Mouse (Mus musculus): ENCODE measurements around the gene Trim14. TPM values are rescaled to one million over a fixed set of nuclear protein-coding genes. Genes with fewer than 3 reads are reported as not detected.

Trim14 gene
- polyA plus RNA-seq, 1 experiment from 2014 or later: 0.93 TPM

DNA sequence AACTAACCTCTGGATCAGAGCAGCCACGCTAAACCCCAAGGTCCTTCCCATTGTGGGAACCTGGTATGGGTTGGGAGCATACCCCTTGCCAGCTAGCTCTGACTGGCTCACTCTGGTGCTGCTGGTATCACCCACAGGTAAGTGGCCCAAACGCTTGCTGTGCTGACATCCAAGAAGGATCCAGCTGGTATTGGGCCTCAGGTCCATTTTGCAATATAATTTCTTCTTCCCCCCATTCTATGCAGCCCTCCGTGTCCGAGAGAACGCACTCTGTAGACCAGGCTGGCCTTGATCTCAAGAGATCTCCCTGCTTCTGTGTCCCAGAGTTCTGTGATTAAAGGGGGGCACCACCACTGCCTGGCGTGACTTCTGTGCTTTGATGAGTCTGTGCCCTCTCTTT is 42.9 kb downstream of the Trim14 start:
- no peaks in the 10 kb centered on the region for H3K27me3 ChIP-seq
- H3K36me3 ChIP-seq: peaks cover 38% of the 10 kb centered on the region
- peaks cover 14% of the 10 kb centered on the region for H3K4me1 ChIP-seq (replicated peaks)
- no peak overlapping the region for H3K4me3 ChIP-seq
- H3K9me3 ChIP-seq: 0 out of 2 replicates have a peak, but pooled peaks cover 4% of the 10 kb centered on the region
- 98% methylated on average over 6 of the region's 6 CpGs for WGBS
- no peak for ATAC-seq (ENCODE audit: low FRiP score)
- H3K9ac ChIP-seq: no peak overlapping the region
- H3K27ac ChIP-seq: no peak overlapping the region
- H3K4me2 ChIP-seq: no peak overlapping the region

DNA sequence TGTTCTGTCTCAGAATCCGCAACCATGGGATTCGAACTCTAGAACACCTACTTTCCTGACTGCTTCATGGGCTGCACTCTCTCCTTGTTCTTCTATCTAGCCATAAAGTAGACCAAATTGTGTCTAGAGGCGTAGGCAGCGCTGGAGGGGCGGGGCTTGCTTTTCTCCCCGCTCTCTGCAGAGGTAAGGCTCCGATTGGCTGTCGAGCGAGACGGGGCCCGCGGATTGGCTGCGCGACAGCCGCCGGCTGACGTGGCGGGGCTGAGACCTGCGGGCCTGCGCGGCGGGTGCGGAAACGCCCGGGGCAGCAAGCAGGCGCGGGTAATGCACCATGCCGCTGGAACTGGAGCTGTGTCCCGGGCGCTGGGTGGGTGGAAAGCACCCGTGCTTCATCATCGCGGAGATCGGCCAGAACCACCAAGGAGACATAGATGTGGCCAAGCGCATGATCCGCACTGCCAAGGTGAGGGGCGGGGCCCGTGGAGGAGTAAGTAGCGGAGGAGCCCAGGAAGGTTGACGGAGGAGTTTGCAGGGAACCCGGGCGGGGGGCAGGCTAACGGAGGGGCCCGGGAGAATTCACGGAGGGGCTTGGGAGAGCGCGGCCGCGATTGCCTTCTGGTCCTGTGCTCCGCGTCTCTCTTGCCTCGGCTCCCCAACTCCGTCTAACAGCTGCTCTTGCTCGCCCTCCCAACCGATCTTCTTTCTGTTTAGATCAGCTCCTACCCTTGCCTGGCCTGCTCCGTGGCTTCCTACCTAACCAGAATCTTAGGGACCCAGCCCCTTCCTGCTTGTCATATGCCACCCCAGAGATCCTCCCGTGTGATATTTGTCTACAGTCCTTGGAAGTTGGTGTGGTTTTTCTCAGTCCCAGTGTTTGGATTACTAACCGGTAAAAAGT is 46.7 kb downstream of the Trim14 start, which contains the start of gene Nans:
Nans (plus strand) TSS at position 221 of the 898 bp plus-strand sequence.
- peak within 1 kb of the TSS; percentile 83 for H3K27ac ChIP-seq
- 0 out of 2 replicates have a peak, but pooled peaks cover 4% of the 10 kb centered on the region for H3K9me3 ChIP-seq
- H3K36me3 ChIP-seq: peaks cover 18% of the 10 kb centered on the region
- H3K9ac ChIP-seq: peak within 1 kb of the TSS; percentile 77
- H3K27me3 ChIP-seq: no peaks in the 10 kb centered on the region
- WGBS: under 1% methylated on average over 56 of the region's 58 CpGs
- H3K4me1 ChIP-seq (replicated peaks): peaks cover 14% of the 10 kb centered on the region
- H3K4me2 ChIP-seq: peak within 1 kb of the TSS; percentile 81
- H3K4me3 ChIP-seq: peak within 1 kb of the TSS; percentile 61
- peak; percentile 99 for ATAC-seq (ENCODE audit: low FRiP score)

DNA sequence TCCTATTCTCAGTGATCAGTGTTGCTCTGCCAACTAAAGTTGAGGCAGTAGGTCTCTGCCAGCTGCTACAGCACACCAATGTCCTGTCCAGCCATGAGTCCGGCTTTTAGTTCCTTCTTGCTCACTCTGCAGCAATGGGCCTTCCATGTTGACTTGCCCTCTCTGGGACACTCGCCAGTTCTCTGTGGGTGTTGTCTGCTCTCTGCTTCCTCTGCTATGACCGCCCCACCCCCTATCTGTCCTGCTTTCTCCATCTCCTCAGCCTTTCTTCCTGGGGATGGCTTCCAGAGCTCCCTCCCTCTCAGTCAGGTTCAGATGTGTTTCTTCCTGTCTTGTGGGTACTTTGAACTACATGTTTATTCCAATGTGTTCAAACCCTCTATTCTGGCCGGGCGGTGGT is 48.6 kb downstream of the Trim14 start:
- no peak overlapping the region for H3K4me3 ChIP-seq
- no peak for ATAC-seq (ENCODE audit: low FRiP score)
- H3K4me1 ChIP-seq (replicated peaks): peaks cover 14% of the 10 kb centered on the region
- WGBS: 90% methylated on average over 5 of the region's 5 CpGs
- H3K27ac ChIP-seq: no peak overlapping the region
- H3K36me3 ChIP-seq: no peaks in the 10 kb centered on the region
- H3K9ac ChIP-seq: no peak overlapping the region
- no peaks in the 10 kb centered on the region for H3K27me3 ChIP-seq
- no peak overlapping the region for H3K4me2 ChIP-seq
- H3K9me3 ChIP-seq: 0 out of 2 replicates have a peak, but pooled peaks cover 4% of the 10 kb centered on the region

DNA sequence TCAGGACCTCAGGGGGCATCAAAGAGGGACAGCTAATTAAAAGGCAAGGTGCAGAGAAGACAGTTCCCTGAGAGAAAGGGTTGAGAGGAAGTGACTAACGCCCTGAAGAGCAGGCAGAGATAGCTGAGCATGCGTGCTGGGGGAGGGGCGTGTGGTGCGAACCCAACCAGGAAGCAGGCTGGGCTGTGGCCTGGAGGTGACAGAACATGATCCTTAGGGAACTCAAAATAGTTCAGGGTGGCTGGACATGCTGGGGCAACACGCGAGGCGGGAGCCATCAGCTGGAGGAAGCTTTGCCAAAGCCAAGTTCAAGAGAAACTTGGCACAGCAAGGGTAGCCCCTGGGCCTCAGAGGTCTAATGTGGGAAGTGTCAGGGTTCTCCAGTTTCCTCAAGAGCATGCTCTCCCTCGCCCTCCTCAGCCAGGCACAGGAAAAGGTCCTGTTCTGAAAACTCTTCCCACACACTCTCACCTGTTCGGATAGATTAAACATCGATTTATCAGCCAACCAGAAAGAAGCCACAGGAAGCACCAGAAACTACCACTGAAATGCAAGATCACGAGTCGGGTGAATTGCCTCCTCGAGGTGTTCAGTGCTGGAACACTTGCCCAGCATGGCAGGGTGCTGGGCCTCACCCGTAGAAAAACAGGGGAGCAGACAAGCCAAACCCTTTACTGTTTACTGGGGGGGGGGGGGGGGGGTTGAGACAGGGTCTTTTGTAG is 50.1 kb downstream of the Trim14 start:
- Histone ChIP-seq H3K4me2 (no peak overlapping the region), H3K4me3 (no peak overlapping the region), H3K4me1 (replicated peaks) (peaks cover 11% of the 10 kb centered on the region), H3K9ac (no peak overlapping the region), H3K9me3 (0 out of 2 replicates have a peak, but pooled peaks cover 4% of the 10 kb centered on the region), H3K36me3 (no peaks in the 10 kb centered on the region), H3K27me3 (no peaks in the 10 kb centered on the region), H3K27ac (no peak overlapping the region)
- WGBS: 63% methylated on average over 14 of the region's 14 CpGs
- no peak for ATAC-seq (ENCODE audit: low FRiP score)

DNA sequence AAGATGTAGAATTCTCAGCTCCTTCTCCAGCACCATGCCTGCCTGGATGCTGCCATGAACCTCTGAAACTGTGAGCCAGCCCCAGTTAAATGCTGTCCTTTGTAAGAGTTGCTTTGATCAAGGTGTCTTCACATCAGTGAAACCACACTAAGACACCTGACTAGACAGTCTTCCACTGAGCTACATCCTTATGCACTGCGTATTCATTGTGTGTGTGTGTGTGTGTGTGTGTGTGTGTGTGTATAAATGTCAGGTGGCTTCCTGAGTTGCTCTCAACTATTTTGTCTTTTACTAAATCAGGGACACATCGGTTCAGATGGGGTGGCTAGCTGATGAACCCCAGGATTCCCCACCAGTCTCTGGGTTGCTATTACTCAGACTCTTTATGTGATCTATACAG is 56.9 kb downstream of the Trim14 start:
- Histone ChIP-seq H3K9ac (no peak overlapping the region), H3K9me3 (no peaks in the 10 kb centered on the region), H3K27me3 (no peaks in the 10 kb centered on the region), H3K27ac (no peak overlapping the region), H3K4me2 (no peak overlapping the region), H3K4me3 (no peak overlapping the region), H3K36me3 (peaks cover 31% of the 10 kb centered on the region), H3K4me1 (replicated peaks) (no peaks in the 10 kb centered on the region)
- 95% methylated on average over 2 of the region's 2 CpGs for WGBS
- no peak for ATAC-seq (ENCODE audit: low FRiP score)

DNA sequence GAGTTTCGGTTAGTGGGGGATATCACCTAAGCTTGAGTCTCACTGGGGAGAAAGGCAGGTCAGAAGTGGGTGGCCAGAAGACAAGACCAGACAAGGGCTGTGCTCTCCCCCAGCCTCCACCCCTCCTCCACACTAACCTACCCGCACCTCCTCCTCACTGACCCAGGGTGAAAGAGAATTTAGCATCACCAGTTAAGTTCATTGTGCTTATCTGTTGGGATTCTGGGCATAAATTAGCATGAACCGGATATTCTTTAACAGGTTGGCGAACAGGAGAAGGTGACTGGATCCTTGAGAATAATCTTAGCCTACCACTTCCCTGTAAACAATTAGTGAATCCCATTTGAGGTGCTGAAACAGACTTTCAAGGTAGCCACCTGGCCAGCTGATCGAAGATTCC is 60.8 kb downstream of the Trim14 start:
- Histone ChIP-seq H3K4me2 (no peak overlapping the region), H3K27me3 (no peaks in the 10 kb centered on the region), H3K27ac (no peak overlapping the region), H3K4me3 (no peak overlapping the region), H3K9ac (no peak overlapping the region), H3K4me1 (replicated peaks) (no peaks in the 10 kb centered on the region), H3K36me3 (peaks cover 64% of the 10 kb centered on the region), H3K9me3 (no peaks in the 10 kb centered on the region)
- no peak for ATAC-seq (ENCODE audit: low FRiP score)
- 95% methylated on average over 5 of the region's 5 CpGs for WGBS

DNA sequence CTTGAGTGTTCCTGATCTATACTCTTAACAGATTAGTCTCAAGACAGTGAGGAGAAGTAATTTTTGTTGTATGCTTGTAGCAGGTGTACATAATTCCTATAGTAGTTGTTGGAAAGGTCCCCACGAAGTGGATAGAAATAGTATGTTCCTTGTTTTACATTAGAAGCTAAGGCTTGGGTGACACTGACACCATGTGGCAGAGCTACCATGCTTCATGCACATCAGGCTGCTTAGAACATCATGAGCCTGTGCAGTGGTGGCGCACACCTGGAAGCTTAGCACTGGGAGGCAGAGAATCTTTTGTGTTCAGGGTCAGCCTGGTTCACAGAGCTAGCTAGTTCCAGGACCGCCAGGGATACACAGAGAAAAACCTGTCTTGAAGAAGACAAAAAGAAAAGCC is 70.2 kb downstream of the Trim14 start:
- H3K4me1 ChIP-seq (replicated peaks): no peaks in the 10 kb centered on the region
- H3K36me3 ChIP-seq: peaks cover 83% of the 10 kb centered on the region
- no peak overlapping the region for H3K4me2 ChIP-seq
- H3K9ac ChIP-seq: no peak overlapping the region
- H3K4me3 ChIP-seq: no peak overlapping the region
- 90% methylated on average over 3 of the region's 3 CpGs for WGBS
- no peaks in the 10 kb centered on the region for H3K27me3 ChIP-seq
- no peak for ATAC-seq (ENCODE audit: low FRiP score)
- no peaks in the 10 kb centered on the region for H3K9me3 ChIP-seq
- no peak overlapping the region for H3K27ac ChIP-seq

DNA sequence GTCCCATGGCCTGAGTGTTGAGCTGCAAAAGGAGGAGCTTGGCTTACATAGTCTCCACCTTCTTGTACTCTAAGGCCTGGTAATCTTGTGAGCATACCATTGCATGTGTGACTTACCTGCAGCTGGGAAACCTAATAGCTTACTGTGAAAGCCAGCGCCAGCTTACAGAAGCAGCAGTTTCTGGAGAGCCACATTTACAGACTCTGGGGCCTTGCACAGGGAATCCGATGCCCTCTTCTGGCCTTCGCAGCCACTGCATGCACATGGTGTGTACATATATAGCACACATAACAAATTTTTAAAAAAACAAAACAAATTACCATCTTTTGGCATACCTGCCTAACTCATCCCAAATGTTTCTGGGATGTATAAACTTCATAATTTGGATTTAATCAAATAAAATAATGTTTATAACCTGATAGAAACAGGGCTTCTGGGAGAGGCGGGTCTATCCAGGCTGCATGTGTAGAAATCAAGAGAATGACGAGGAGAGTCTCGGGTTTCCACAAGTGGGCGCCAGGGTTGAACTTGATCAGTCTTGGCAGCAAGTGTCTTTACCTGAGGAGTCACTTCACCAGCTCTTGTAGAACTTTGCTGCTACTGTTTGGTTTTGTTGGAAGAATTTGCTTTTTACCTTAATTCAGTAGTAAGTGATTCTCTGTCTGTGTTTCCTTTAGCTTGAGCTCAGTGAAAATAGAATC is 72.7 kb downstream of the Trim14 start:
- Histone ChIP-seq H3K36me3 (peaks cover 58% of the 10 kb centered on the region), H3K4me2 (no peak overlapping the region), H3K4me1 (replicated peaks) (no peaks in the 10 kb centered on the region), H3K9me3 (no peaks in the 10 kb centered on the region), H3K9ac (no peak overlapping the region), H3K27me3 (no peaks in the 10 kb centered on the region), H3K4me3 (no peak overlapping the region), H3K27ac (no peak overlapping the region)
- ATAC-seq (ENCODE audit: low FRiP score): no peak
- 89% methylated on average over 7 of the region's 7 CpGs for WGBS

DNA sequence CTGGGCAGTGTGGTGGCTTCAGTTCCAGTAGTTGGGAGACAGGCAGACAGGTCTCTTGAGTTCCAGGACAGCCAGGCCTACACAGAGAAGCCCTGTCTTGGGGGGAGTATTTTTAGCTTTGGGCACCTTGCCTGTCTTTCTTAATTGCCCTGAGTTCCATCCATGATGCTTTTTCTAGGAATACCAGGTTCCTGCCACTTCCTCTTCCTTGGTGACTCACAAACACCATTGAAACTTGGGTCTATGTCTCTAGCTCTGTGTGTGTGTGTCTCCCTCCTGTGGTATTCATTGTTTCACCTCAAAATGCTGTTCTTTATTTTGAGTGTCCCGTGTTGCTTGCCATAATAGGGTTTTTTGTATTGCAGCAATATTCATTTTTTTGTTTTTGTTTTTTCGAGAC is 77.5 kb downstream of the Trim14 start:
- Histone ChIP-seq H3K4me2 (no peak overlapping the region), H3K27me3 (no peaks in the 10 kb centered on the region), H3K4me3 (no peak overlapping the region), H3K4me1 (replicated peaks) (peaks cover 13% of the 10 kb centered on the region), H3K36me3 (peaks cover 15% of the 10 kb centered on the region), H3K27ac (no peak overlapping the region), H3K9me3 (no peaks in the 10 kb centered on the region), H3K9ac (no peak overlapping the region)
- WGBS: 88% methylated on average over 2 of the region's 2 CpGs
- no peak for ATAC-seq (ENCODE audit: low FRiP score)

DNA sequence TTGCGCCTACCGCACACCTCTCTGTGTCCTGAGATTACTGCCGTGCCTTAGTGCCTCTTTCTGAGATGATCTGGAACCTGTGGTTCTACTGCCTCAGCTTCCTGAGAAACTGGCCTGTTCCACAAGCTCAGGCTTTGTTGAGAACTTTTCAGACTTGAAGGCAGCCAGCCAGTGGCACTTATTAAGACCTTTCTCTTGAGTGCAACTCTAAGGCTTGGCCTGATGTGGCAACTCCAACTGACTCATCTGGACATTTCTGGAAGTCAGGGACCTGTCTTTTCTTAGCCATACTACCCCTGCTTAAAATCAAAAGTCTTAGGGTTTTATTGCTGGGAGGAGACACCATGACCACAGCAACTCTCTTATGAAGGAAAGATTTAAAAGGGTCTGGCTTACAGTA is 78.8 kb downstream of the Trim14 start:
- H3K27me3 ChIP-seq: no peaks in the 10 kb centered on the region
- 99% methylated on average over 3 of the region's 3 CpGs for WGBS
- no peak for ATAC-seq (ENCODE audit: low FRiP score)

DNA sequence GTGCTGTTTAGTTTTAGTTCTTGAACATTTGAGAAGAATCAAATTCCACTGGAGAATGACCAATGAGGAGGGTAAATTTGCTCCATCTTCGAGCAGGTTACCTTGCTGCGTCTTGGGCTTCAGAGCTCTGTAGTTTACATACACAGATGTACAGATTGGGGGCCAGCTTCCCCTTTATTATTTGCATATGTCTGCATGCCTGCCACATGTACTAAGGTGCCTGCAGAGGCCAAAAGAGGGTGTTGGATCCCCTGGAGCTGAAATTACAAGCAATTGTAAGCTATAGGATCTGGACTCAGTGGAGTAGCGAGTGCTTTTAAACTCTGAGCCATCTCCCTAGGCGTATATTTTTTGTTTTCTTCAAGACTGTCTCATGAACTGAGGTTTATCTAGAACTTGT is 79.2 kb downstream of the Trim14 start:
- peaks cover 24% of the 10 kb centered on the region for H3K4me1 ChIP-seq (replicated peaks)
- H3K27me3 ChIP-seq: no peaks in the 10 kb centered on the region
- ATAC-seq (ENCODE audit: low FRiP score): no peak
- no peak overlapping the region for H3K4me2 ChIP-seq
- H3K27ac ChIP-seq: no peak overlapping the region
- H3K9ac ChIP-seq: no peak overlapping the region
- no peak overlapping the region for H3K4me3 ChIP-seq
- H3K9me3 ChIP-seq: no peaks in the 10 kb centered on the region
- 92% methylated on average over 4 of the region's 4 CpGs for WGBS
- H3K36me3 ChIP-seq: peaks cover 5% of the 10 kb centered on the region

More for the DNA sequence above, 78.8 kb downstream of the Trim14 start:
- no peaks in the 10 kb centered on the region for H3K9me3 ChIP-seq
- no peak overlapping the region for H3K27ac ChIP-seq
- H3K4me1 ChIP-seq (replicated peaks): peaks cover 24% of the 10 kb centered on the region
- H3K9ac ChIP-seq: no peak overlapping the region
- H3K4me2 ChIP-seq: no peak overlapping the region
- H3K4me3 ChIP-seq: no peak overlapping the region
- peaks cover 5% of the 10 kb centered on the region for H3K36me3 ChIP-seq

Measured in hindbrain, embryonic 13.5 days (tissue).